Mouse (Mus musculus): Measurements from ENCODE around the gene Nif3l1. TPM values are rescaled to one million over a fixed set of nuclear protein-coding genes. Genes with fewer than 3 reads are reported as not detected.

Gene Nif3l1
- 0.08 and 0.25 TPM in 2 replicates for polyA plus RNA-seq (2012)

DNA sequence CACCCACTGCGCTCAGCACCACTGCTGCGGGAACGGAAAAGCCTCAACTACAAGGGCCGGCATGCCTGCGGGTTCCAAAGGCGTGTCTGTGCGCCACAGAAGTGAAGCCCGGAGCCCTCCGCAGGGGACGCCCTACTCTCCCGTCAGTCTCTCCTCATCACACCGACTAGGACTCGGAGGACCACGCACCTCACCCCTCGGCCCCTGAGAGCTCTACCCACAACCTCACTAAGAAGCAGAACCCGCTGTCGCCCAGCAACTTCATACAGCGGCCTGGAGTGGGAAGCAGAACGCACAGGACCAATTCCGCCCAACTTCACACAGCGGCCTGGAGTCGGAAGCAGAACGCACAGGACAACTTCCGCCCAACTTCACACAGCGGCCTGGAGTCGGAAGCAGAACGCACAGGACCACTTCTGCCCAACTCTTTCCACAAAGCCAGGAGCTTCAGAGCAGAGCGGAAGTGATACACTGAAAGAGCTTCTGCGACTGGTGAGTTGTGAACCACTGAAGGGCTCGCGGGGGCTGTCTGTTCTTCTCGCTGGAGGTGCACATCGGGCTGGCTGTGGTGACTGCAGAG is at the start of gene Nif3l1, which contains the start of gene Ppil3:
Nif3l1 (plus strand) TSS at position 9 of the 580 bp plus-strand sequence.
Ppil3 (minus strand) TSS at position 344 of the 580 bp plus-strand sequence.
- Histone ChIP-seq H3K36me3 (ENCODE audit: control insufficient read depth) (peaks cover 34% of the 10 kb centered on the region), H3K4me3 (replicated peaks) (peak within 1 kb of the TSS; percentile 84), H3K4me1 (ENCODE audit: control insufficient read depth) (peaks cover 43% of the 10 kb centered on the region), H3K9me3 (ENCODE audit: control insufficient read depth, low read length) (no peaks in the 10 kb centered on the region), H3K27me3 (ENCODE audit: control insufficient read depth) (no peaks in the 10 kb centered on the region)
- TF ChIP-seq TAL1 (IDR thresholded peaks at IDR 0.05; ENCODE audit: low read length) (no peak), GATA1 (IDR thresholded peaks at IDR 0.05; ENCODE audit: low read length) (no peak)

DNA sequence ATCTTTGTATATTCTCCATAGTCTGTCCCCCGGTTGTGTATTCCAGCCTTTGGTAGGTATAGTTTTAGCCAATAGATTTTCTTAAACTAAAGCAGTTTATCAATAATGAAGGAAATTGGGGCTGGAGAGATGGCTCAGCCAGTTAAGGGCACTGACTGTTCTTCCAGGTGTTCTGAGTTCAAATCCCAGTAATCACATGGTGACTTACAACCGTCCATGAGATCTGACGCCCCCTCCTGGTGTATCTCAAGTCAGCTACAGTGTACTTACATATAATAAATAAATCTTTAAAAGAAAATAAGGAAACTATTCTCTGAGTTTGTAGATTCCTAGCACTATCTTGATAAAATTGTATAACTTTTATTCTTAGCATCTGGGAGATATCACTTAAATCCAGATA is 49.6 kb upstream of the Nif3l1 start:
- H3K27me3 ChIP-seq (ENCODE audit: control insufficient read depth) = no peaks in the 10 kb centered on the region
- no peak for TF ChIP-seq TAL1 (IDR thresholded peaks at IDR 0.05; ENCODE audit: low read length)
- no peak for TF ChIP-seq GATA1 (IDR thresholded peaks at IDR 0.05; ENCODE audit: low read length)
- peaks cover 34% of the 10 kb centered on the region for H3K4me1 ChIP-seq (ENCODE audit: control insufficient read depth)
- H3K9me3 ChIP-seq (ENCODE audit: control insufficient read depth, low read length) = no peaks in the 10 kb centered on the region
- H3K4me3 ChIP-seq (replicated peaks) = no peak overlapping the region
- peaks cover 58% of the 10 kb centered on the region for H3K36me3 ChIP-seq (ENCODE audit: control insufficient read depth)

DNA sequence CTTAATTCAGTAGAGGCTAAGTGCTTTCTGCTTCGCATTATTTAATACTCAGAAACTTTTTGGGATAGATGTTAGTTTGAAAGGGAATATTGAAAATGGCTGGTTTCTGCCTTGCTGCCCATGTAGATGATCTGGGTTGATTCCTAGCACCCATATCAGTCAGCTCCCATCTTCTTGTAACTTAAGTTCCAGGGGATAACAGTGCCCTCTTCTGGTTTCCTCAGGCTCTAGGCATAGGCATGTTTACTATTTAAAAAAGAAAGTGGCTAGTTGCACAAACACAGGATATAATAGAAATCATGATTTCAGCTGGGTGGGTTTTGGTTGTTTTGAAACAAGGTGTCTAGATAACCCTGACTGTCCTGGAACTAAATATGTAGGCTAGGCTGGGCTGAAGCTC is 48.8 kb upstream of the Nif3l1 start:
- H3K27me3 ChIP-seq (ENCODE audit: control insufficient read depth) = no peaks in the 10 kb centered on the region
- H3K4me3 ChIP-seq (replicated peaks) = no peak overlapping the region
- TF ChIP-seq GATA1 (IDR thresholded peaks at IDR 0.05; ENCODE audit: low read length) = no peak
- TF ChIP-seq TAL1 (IDR thresholded peaks at IDR 0.05; ENCODE audit: low read length) = no peak
- peaks cover 32% of the 10 kb centered on the region for H3K4me1 ChIP-seq (ENCODE audit: control insufficient read depth)
- peaks cover 66% of the 10 kb centered on the region for H3K36me3 ChIP-seq (ENCODE audit: control insufficient read depth)
- H3K9me3 ChIP-seq (ENCODE audit: control insufficient read depth, low read length) = no peaks in the 10 kb centered on the region

DNA sequence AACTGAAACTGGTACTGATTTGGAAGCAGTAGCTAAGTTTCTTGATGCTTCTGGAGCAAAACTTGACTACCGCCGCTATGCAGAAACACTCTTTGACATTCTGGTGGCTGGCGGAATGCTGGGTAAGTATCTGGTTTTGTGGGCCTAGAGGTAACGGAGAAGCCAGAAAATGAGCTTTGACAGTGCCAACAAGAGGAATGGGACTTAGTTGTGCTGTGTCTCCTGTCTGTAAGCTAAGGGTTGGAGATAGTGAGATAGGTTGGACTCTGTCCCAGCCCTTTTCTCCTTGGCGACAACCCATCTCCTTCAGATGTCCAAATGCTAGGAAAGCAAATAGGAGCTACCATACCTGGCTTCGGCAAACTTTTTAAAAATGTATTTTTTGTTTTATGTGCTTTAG is 47.2 kb upstream of the Nif3l1 start:
- H3K27me3 ChIP-seq (ENCODE audit: control insufficient read depth) = no peaks in the 10 kb centered on the region

DNA sequence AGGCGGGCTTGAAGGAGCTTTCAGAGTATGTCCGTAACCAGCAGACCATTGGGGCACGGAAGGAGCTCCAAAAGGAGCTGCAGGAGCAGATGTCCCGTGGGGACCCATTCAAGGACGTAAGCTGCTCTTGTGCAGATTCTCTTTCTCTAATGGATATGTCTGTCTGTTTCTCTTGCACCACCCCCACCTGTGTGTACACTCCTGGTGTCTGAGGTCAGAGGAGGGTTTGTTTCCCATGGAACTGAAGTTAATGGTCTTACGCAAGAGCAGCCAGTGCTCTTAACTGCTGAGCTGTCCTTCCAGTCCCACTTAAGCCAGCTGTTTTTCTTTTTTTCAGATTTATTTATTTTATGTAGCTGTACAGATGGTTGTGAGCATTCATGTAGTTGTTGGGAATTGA is 43.6 kb upstream of the Nif3l1 start:
- H3K9me3 ChIP-seq (ENCODE audit: control insufficient read depth, low read length) = no peaks in the 10 kb centered on the region
- TF ChIP-seq GATA1 (IDR thresholded peaks at IDR 0.05; ENCODE audit: low read length) (no peak), TAL1 (IDR thresholded peaks at IDR 0.05; ENCODE audit: low read length) (no peak)
- no peak overlapping the region for H3K4me3 ChIP-seq (replicated peaks)
- no peaks in the 10 kb centered on the region for H3K27me3 ChIP-seq (ENCODE audit: control insufficient read depth)
- peaks cover 94% of the 10 kb centered on the region for H3K36me3 ChIP-seq (ENCODE audit: control insufficient read depth)
- no peaks in the 10 kb centered on the region; the same call in 1 of the 2 replicates for H3K4me1 ChIP-seq (ENCODE audit: control insufficient read depth)

More for the DNA sequence above, 47.2 kb upstream of the Nif3l1 start:
- H3K4me3 ChIP-seq (replicated peaks) = no peak overlapping the region
- no peaks in the 10 kb centered on the region for H3K9me3 ChIP-seq (ENCODE audit: control insufficient read depth, low read length)
- H3K4me1 ChIP-seq (ENCODE audit: control insufficient read depth) = peaks cover 18% of the 10 kb centered on the region
- peaks cover 82% of the 10 kb centered on the region for H3K36me3 ChIP-seq (ENCODE audit: control insufficient read depth)
- TF ChIP-seq TAL1 (IDR thresholded peaks at IDR 0.05; ENCODE audit: low read length) (no peak), GATA1 (IDR thresholded peaks at IDR 0.05; ENCODE audit: low read length) (no peak)

DNA sequence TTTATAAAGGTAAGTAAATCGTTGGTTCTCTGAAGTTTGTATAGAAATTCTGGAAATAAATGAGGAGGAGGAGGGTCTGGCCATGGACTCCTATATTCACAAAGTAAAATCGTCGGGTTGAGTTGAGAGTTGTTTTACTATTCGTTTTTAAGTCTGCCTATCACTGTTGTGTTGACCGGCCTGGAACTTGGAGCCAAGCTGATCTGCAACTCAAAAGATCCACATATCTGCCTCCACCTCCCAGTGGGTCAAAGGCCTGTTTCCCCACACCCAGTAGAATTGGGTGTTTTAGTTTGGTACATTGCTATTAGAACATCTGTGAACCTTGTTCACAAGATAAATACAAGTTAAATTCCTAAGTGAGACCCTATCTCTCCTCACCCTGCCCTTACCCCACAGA is 41.2 kb upstream of the Nif3l1 start:
- H3K4me3 ChIP-seq (replicated peaks) = no peak overlapping the region
- no peaks in the 10 kb centered on the region for H3K9me3 ChIP-seq (ENCODE audit: control insufficient read depth, low read length)
- H3K4me1 ChIP-seq (ENCODE audit: control insufficient read depth) = no peaks in the 10 kb centered on the region
- peaks cover 93% of the 10 kb centered on the region for H3K36me3 ChIP-seq (ENCODE audit: control insufficient read depth)
- no peaks in the 10 kb centered on the region for H3K27me3 ChIP-seq (ENCODE audit: control insufficient read depth)
- TF ChIP-seq GATA1 (IDR thresholded peaks at IDR 0.05; ENCODE audit: low read length) (no peak), TAL1 (IDR thresholded peaks at IDR 0.05; ENCODE audit: low read length) (no peak)

DNA sequence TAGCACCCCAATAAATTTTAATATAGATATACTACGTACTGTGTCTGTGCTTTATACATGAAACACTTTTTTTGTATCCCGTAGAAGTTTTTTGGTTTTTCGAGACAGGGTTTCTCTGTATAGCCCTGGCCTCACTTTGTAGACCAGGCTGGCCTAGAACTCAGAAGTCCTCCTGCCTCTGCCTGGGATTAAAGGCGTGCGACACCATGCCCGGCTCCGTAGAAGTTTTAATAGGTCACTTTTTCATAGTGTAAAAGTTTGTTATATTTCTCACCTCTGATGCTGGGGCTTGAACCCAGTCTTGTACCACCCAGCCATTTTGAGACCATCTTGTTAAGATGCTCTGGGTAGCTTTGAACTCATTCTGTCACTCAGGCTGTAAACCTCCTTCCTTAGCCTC is 37.6 kb upstream of the Nif3l1 start:
- Histone ChIP-seq H3K27me3 (ENCODE audit: control insufficient read depth) (no peaks in the 10 kb centered on the region), H3K9me3 (ENCODE audit: control insufficient read depth, low read length) (no peaks in the 10 kb centered on the region), H3K4me3 (replicated peaks) (no peak overlapping the region), H3K4me1 (ENCODE audit: control insufficient read depth) (no peaks in the 10 kb centered on the region), H3K36me3 (ENCODE audit: control insufficient read depth) (peaks cover 93% of the 10 kb centered on the region)
- TF ChIP-seq TAL1 (IDR thresholded peaks at IDR 0.05; ENCODE audit: low read length) = no peak

DNA sequence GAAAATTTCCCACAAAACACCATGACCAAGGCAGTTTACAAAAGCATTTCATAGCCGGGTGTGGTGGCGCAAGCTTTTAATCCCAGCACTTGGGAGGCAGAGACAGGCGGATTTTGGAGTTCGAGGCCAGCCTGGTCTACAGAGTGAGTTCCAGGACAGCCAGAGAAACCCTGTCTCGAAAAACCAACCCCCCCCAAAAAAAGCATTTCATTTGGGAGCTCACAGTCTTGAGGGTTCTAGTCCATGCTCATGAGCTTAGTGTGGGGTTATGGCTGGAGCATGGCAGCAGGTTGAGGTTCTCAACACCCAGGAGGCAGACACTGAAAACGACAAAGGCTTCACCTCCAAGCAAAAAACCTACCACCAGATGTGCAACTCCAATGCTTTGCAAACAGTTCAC is 36.8 kb upstream of the Nif3l1 start:
- TF ChIP-seq TAL1 (IDR thresholded peaks at IDR 0.05; ENCODE audit: low read length) (no peak), GATA1 (IDR thresholded peaks at IDR 0.05; ENCODE audit: low read length) (no peak)
- H3K36me3 ChIP-seq (ENCODE audit: control insufficient read depth) = peaks cover 93% of the 10 kb centered on the region
- H3K9me3 ChIP-seq (ENCODE audit: control insufficient read depth, low read length) = no peaks in the 10 kb centered on the region
- H3K4me3 ChIP-seq (replicated peaks) = no peak overlapping the region
- no peaks in the 10 kb centered on the region for H3K27me3 ChIP-seq (ENCODE audit: control insufficient read depth)
- H3K4me1 ChIP-seq (ENCODE audit: control insufficient read depth) = no peaks in the 10 kb centered on the region

DNA sequence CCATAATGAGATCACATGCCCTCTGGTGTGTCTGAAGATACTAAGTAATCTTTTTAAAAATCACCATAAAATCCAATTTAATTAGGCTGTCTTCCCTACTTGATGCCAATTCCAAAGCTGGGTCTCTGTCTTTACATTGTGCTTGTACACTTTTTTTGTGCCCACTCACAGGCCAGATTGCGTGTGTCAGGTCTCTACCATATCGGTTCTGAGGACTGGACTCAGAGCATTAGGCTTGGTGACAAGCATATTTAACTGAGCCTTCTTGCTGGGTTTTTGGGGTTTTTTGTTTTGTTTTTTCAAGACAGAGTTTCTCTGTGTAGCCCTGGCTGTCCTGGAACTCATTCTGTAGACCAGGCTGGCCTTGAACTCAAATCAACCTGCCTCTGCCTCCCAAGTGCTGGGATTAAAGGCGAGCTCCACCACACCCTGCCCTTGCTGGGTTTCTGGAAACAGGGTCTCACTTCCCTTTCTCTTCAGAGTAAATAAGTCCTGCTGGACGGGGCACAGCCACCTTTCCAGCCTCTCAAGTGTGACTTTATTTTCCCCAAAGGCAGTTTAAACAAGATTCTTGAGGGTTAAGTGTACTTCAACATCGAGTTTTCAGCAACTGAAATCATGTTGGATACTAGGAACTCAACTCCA is 35.3 kb upstream of the Nif3l1 start:
- Histone ChIP-seq H3K4me3 (replicated peaks) (no peak overlapping the region), H3K27me3 (ENCODE audit: control insufficient read depth) (no peaks in the 10 kb centered on the region), H3K36me3 (ENCODE audit: control insufficient read depth) (peaks cover 93% of the 10 kb centered on the region), H3K4me1 (ENCODE audit: control insufficient read depth) (no peaks in the 10 kb centered on the region), H3K9me3 (ENCODE audit: control insufficient read depth, low read length) (no peaks in the 10 kb centered on the region)
- TF ChIP-seq GATA1 (IDR thresholded peaks at IDR 0.05; ENCODE audit: low read length) = no peak
- TF ChIP-seq TAL1 (IDR thresholded peaks at IDR 0.05; ENCODE audit: low read length) = no peak
